Mouse (Mus musculus) midbrain, embryonic 13.5 days (tissue): ENCODE results near the gene Lmbrd2. TPM values are rescaled to one million over a fixed set of nuclear protein-coding genes. Genes with fewer than 3 reads are reported as not detected.
"Not testable (repeated sequence)": the region's sequence is repeated elsewhere in the genome, so short reads cannot be mapped to it uniquely, and the experiment has no call there.

Source experiments
- ATAC-seq: fragments of 200-750 bp; cut with Nextera tagmentation; 2 replicates; pipeline ENCODE4 v1.8.0; 2017; ENCODE audit warnings: mild to moderate bottlenecking, moderate TSS enrichment, moderate library complexity
- H3K27ac ChIP-seq: fragments of 300-500 bp; sonication (generic); 2 replicates; pipeline ENCODE4 v1.5.1; 2015; ENCODE audit warnings: inconsistent platforms, mild to moderate bottlenecking, moderate library complexity
- H3K27me3 ChIP-seq: fragments of 300-500 bp; sonication (generic); 2 replicates; pipeline ENCODE4 v1.6.1; 2015; ENCODE audit warnings: mild to moderate bottlenecking, inconsistent platforms
- H3K36me3 ChIP-seq: fragments of 300-500 bp; sonication (generic); 2 replicates; pipeline ENCODE4 v1.6.1; 2015; ENCODE audit warnings: mild to moderate bottlenecking, inconsistent platforms
- H3K4me1 ChIP-seq: fragments of 300-500 bp; sonication (generic); replicated peaks from 2 replicates; pipeline ENCODE4 v1.6.1; 2015; ENCODE audit warnings: inconsistent platforms
- H3K4me2 ChIP-seq: fragments of 300-500 bp; sonication (generic); replicated peaks from 2 replicates; pipeline ENCODE4 v1.6.1; 2015; ENCODE audit warnings: moderate library complexity, mild to moderate bottlenecking, inconsistent platforms
- H3K4me3 ChIP-seq: fragments of 300-500 bp; sonication (generic); replicated peaks from 2 replicates; pipeline ENCODE4 v1.5.1; 2015; ENCODE audit warnings: mild to moderate bottlenecking, inconsistent platforms
- H3K9ac ChIP-seq: fragments of 300-500 bp; sonication (generic); replicated peaks from 2 replicates; pipeline ENCODE4 v1.6.1; 2015; ENCODE audit warnings: mild to moderate bottlenecking, inconsistent platforms
- H3K9me3 ChIP-seq: fragments of 300-500 bp; sonication (generic); 2 replicates; pipeline ENCODE4 v1.6.1; 2016; ENCODE audit warnings: mild to moderate bottlenecking, inconsistent platforms
- WGBS: fragments of 180-500 bp; shearing (Covaris S2); methylation state at CpG from one replicate; pipeline ENCODE4 v1.1.7; 2015; 5-methylcytosine and 5-hydroxymethylcytosine counted together
- polyA plus RNA-seq: library from polyadenylated mRNA; unstranded; fragments of >200 nt; fragmentation: Nextera tagmentation; extraction: Ambion mirVana; gene quantifications from 2 replicates; pipeline ENCODE4 v1.2.1, GENCODE M21; 2015

Gene Lmbrd2
- polyA plus RNA-seq, 1 experiment from 2014 or later, result 3.9 TPM

DNA sequence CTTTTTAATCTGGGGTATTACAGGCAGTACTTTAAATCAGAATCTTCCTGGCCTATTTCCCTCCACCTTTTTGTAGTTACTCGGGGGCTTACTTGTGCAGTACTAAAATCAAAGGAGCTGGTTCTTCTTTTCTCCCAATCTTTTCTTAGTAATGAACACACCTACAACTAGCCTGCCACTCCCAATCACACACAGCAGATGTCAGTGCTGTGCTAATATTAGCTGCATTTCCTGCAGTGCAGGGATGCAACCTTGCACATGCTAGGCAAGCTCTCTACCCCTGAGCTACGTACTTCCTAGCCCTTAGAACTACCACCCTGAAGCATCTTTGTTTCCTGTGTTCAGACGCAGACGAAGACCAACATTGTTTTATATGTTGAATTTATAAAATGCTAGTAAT, 90.6 kb downstream of the Lmbrd2 start:
- H3K4me1 ChIP-seq, H3K36me3 ChIP-seq, H3K4me3 ChIP-seq, ATAC-seq, H3K27ac ChIP-seq, H3K4me2 ChIP-seq, H3K27me3 ChIP-seq, H3K9ac ChIP-seq, H3K9me3 ChIP-seq: not testable (repeated sequence)
- 83% methylated on average over 4 of the region's 4 CpGs for WGBS

DNA sequence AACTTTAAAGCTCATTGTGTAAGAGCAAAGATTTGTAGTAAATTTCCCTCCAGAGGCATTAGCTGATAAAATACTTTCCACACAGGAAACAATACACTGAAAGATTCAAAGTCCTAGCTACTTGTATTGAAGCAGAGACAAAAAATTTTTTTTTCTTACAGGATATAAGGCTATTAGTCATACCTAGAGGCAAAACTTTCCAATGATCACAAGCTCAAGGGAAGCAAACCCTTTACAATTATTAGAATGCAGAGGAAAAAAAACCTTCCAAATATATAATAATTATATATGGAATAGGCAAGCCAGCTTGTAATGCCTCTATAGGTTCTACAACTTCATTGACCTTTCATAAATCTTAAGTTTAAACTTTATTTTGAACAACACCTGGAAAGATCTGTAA, 106.0 kb downstream of the Lmbrd2 start:
- Histone ChIP-seq H3K9ac (no peak overlapping the region), H3K4me1 (no peaks in the 10 kb centered on the region), H3K4me2 (no peak overlapping the region), H3K4me3 (no peak overlapping the region), H3K36me3 (no peaks in the 10 kb centered on the region), H3K9me3 (no peaks in the 10 kb centered on the region), H3K27me3 (no peaks in the 10 kb centered on the region), H3K27ac (no peak overlapping the region)
- no peak for ATAC-seq

Other genes starting within 250 kb of the Lmbrd2 start
- gene Ranbp3l, start 172.6 kb upstream of the Lmbrd2 start, polyA plus RNA-seq, result 12.7 and 13.7 TPM in 2 replicates
- 27.2 and 27.4 TPM in 2 replicates for gene Nadk2, start 69.3 kb upstream of the Lmbrd2 start, polyA plus RNA-seq
- 37.3 and 38.0 TPM in 2 replicates for gene Skp2, start 14.9 kb downstream of the Lmbrd2 start, polyA plus RNA-seq
- not detected in 2 replicates for gene Ugt3a1, start 136.3 kb downstream of the Lmbrd2 start, polyA plus RNA-seq
- not detected in 2 replicates for gene Ugt3a2, start 195.0 kb downstream of the Lmbrd2 start, polyA plus RNA-seq